Mouse (Mus musculus) heart, adult 11 months (tissue): ENCODE measurements around the gene Ppp1r13b.
A peak's percentile ranks its signal among the peaks of the same experiment; 100 is the strongest.

Experiments used
- DNase-seq: peaks from one replicate; pipeline ENCODE4 v3.0.0; 2022

The Ppp1r13b gene

DNA sequence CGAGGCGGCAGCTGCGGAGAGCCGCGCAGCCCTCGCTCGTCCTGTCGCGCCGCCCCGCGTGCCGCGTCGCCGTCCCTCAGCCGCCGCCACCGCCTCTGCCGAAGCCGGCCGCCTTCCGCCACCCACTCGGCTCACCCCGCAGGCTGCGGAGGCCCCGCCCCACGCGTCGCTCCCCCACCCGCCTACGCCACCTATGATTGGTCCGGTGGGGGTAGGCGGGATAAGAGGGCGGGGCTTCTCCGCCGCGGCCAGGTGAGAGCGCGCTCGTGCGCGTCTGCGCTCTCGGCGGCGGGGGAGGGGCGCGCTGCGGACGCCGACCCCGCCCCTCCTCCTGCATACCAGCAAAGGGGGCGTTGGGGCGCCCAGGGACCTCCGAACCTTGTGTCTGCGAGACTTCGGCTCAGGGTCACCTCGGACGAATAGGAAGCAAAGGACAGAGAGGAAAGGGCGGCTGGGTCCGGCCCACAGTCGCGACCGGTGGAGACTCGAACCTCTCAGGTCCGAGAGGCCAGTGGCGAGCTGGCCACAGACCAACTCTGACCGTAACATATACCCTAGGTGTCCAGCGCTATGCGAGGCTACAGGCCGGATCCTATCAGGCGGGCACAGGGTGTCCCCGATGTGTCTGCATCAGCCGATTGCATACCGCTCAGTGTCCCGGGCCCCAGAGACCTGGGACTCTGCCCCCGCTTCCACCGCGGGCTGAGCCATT lies at the start of gene Ppp1r13b:
Gene Ppp1r13b, minus strand, starts transcription at position 141 of the 712 bp plus-strand sequence.
- peak; percentile 99 for DNase-seq

DNA sequence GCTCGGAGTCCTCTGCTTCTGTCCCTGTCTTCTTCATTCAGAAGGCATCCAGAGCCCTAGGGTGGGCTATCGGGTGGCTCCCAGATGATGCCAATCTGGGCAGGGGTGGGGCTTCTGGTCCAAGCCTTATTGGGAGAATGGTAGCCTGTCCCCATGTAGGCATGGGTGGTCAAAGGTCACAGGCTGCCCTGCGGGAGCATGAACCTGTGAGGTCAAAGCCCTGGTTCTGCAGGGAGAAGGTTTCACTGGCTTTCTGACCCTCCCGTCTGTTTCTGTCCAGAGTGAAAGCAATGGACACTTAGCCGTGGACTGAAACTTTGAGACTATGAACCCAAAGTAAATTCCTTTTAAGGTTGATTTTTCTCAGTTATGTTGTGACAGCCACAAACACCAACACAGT lies 48.3 kb upstream of the Ppp1r13b start:
- DNase-seq = no peak

- DNase-seq = no peak
Measured at GRCm38 (mm10) chr12:111951701-111952100, 43.8 kb upstream of the Ppp1r13b start.

GRCm38 (mm10) chr12:111950486-111950885 lies 42.6 kb upstream of the Ppp1r13b start:
- DNase-seq = no peak

DNA sequence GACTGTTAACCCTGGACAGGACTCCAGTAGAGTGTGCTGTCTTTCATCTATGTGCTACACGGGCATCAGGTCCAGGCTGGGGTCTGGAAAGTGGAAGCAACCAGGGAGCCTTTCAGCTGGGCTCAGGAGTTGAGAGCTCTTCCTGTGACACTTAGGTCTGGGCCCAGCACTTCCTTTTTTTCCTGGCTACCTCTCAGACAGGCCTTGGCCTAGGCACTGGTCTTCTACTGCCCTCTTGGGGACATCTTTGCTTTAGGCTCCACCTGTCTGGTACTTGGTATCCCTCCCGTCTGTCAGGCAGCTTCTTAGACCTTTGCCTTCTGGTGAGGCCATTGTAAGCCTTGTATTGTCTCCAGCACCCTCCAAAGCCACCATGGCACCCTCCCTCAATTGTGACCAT lies 38.8 kb upstream of the Ppp1r13b start:
- DNase-seq = peak; percentile 97

DNA sequence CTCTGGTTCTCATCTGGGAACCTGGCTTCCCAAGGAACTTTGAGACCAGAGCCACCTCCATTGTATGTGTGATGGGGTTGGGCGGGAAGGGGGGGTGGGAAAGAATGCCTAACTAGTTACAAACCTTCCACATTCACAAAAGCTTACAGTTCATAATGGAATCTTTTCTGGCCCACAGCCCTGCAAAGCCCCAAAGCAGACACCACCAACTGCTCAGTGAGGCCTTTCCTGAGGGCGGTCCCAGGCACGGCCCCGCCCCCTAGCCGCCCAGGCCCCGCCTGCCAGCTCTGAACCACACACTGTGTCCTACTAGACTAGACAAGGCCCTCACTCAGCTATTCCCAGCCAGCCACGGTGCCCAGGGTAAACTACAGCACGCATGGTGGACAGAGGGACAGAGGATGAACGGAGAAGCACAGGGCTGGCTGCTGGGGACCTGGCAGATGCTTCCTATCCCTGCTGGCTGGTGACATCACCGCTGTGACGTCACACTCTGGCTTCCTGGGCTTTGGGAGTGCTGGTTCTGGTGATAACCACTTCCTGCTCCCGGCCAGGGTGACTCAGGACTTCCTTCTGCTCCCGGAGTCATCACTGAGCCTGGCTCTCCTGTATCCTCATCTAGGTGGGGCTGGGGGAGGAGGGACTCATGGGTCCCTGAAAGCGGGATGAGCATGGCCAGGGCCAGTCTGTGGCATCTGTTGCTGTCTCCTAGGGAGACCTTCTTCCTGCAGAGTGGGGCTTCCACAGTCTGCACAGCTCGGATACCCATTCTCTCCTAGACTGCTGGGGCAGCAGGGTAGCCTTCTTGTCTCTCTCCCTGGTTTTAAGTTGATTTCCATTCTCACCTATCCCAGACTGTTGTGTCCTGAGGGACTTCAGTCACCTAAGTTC lies 38.1 kb upstream of the Ppp1r13b start:
- peak; percentile 96 for DNase-seq

DNA sequence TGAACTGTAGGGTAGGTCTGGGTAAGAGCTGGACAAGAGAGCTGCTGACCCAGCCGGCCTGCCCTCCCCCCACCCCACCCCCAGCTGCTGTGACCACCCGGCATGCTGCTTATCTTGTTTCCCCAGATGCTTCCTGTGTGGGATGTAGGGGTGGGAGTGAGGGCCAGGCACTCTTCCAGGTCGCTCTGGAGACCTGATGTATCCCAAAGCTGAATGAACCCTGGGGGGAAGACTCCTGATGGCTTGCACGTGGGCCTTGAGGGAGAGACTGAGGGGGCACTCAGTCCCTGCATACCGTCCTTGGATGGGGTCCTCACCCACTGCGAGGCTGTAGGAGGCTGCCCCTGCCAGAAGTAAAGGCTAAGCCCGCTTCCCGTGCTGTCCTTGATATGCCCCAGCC lies 37.2 kb upstream of the Ppp1r13b start:
- DNase-seq = peak; percentile 99

DNA sequence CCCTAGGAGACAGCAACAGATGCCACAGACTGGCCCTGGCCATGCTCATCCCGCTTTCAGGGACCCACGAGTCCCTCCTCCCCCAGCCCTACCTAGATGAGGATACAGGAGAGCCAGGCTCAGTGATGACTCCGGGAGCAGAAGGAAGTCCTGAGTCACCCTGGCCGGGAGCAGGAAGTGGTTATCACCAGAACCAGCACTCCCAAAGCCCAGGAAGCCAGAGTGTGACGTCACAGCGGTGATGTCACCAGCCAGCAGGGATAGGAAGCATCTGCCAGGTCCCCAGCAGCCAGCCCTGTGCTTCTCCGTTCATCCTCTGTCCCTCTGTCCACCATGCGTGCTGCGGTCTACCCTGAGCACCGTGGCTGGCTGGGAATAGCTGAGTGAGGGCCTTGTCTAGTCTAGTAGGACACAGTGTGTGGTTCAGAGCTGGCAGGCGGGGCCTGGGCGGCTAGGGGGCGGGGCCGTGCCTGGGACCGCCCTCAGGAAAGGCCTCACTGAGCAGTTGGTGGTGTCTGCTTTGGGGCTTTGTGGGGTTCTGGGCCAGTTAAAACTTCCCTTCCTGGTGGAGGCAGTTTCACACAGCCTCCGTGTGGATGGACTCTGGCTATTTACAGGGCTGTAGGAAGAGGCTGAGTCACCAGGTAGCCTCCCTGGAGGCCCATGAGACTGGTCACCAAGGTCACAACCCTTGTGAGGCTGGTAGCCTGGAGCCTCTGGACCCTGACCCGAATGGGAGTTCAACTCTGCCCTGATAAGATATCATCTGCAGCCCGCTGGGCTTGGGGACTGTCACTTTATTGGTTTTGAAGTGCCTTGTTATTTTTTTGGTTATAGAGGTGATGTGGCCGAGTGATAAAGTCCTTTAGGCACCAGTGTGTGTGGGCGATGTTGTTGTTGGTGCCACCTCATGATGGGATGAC lies 36.4 kb upstream of the Ppp1r13b start:
- peak; percentile 97 for DNase-seq

DNA sequence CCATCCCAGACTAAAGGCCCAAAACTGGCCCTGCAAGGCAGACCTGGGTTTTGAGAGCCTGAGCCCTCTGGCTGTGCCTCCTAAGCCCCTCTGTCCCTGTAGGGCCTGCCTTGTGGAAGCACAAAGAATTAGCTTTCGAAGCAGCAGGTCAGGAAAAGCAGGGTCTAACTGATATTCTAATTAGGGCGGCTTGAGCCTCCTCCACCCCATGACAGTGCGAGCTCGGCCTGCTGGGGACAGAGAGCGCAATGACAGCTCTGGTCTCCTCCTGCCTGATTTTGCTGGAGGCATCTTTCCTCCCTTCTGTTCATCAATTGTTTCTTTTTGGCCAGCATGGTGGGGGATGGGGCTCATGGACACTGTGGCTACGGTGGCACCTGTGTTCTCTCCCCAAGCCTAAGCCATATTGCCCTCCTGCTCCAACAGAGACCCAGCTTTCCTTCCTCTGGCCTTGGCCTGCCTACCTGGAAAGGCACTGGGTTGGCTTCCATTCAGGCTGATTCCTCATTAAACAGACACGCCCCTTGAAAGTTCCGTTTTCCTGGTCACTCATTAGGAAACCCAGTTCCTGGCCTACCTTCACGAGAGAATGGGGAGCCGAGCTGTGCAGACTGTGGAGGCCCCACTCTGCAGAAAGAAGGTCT lies 35.6 kb upstream of the Ppp1r13b start:
- DNase-seq = peak; percentile 96

- DNase-seq = peak; percentile 90
Measured at GRCm38 (mm10) chr12:111938623-111939177, 30.8 kb upstream of the Ppp1r13b start.

GRCm38 (mm10) chr12:111936706-111937550 lies 29.0 kb upstream of the Ppp1r13b start:
- peak; percentile 94 for DNase-seq

GRCm38 (mm10) chr12:111933971-111934370 lies 26.1 kb upstream of the Ppp1r13b start:
- no peak for DNase-seq

DNA sequence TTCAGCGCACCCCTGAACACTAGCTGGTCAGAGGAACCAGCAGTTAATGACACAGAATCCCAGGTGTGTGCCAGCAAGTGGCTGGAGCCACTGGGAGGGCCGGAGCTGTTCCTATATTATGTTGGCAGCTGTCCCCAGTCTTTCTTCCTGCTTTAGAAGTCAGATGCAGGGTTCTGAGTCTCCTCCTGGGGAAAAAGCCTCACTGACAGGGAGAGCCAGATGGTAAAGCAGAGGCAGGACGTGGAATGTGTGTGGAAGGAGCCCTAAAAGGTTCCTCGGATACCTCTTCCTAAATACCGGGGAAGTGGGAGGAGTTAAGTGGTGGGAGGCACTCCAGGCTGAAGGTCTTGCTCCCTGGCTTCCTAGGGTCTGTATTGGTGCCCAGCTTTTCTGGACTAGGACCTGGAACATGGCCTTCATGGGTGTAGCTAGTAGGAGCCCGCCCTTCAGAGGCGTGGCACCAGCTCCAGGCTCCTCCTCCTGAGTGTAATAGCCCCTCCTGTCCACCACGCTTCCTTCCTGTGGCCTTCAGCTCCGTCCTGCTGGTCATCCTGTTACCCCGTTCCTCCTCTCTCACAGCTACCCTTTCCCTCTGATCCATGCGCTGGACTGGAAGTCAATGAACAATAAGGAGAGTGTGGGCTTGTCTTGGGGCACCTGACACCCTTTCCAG lies 25.3 kb upstream of the Ppp1r13b start:
- DNase-seq = peak; percentile 98

DNA sequence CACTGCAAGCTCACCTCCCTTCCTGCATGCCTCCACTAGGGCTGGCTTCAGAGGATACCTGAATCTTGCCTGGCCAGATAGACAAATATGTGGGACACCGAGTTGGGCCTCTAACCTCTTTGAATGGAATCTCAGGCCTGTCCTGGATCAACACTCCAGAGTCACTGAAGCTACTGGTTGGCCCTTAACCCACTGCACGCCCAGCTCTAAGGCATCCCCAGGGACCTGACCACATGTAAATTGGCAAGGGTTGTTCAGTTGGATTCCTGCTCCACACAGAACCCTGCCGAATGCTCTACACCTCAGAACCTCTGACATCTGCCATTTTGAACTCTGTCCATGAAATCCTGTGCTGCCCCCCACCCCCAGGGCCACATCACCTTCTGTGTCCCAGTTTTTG lies 24.6 kb upstream of the Ppp1r13b start:
- DNase-seq = no peak

- DNase-seq = peak; percentile 91
Measured at GRCm38 (mm10) chr12:111931411-111932025, 23.6 kb upstream of the Ppp1r13b start.

DNA sequence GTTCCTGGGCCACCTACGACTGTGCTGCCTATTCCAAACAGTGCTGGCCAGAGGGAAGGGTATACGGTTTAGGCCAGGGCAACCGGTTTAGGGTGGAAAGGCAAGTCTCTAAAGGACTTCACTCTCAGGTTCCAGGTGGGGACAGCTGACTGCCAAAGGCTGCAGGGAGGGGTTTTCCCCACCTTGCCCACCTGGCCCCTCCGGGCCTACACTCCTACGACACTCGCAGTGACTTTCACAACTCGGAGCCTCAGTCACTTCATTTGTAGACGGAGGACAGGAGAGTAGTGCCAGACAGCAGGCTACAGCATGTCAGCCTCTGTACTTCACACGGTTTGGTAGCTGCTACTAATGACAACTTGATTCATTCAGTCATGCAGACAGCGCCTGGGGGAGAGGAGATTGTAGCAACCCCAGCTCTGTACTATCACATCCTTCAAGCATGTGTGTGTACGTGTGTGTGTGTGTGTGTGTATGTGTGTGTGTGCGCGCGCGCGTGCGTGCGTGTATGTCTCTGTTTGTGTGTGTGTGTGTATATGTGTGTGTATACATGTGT lies 20.6 kb upstream of the Ppp1r13b start:
- no peak for DNase-seq

DNA sequence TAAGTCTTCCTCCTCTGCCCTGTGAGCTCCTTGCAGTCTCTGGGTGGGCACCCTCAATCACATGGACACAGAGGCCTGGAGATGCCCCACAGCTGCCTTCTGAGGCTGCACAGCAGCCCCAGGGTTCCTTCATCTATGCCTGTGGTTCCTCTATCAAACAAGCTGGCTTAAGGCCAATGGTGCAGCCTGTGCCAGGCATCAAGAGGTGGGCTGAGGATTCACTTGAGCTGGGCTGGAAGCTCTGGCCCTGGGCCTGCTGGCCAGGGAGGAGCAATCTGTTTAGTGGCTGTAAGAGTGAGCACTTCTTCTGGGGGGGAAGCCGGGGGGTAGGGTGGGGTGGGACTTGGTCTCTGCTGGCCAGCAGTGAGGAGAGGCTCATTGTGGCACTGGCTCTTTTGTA lies 19.4 kb upstream of the Ppp1r13b start:
- DNase-seq = peak; percentile 91

- no peak for DNase-seq
Measured at GRCm38 (mm10) chr12:111923117-111923516, 15.2 kb upstream of the Ppp1r13b start.

DNA sequence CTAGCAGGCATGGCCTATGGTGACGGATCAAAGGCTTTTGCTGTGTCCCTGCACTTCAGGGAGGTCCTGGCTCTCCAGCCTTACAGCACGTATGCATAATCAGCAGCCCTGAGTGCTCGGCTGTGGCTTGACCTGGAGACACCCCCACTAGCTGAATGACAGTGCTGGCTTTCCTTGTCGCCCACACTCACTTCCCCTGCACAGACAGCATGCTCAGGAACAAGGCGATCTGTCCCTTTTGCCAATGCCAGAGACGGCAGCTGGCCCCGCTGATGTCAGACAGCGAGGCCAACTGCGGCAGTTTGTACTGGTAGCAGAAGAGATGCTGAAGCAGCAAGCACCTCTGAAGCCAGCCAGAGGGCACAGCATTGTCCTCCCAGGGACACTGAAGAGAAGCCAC lies 12.1 kb upstream of the Ppp1r13b start:
- peak; percentile 94 for DNase-seq
